Mouse (Mus musculus): ENCODE measurements around the gene Etv6.

- no peak for TF ChIP-seq CTCF (IDR thresholded peaks at IDR 0.05 in 2 of 3, conservative IDR thresholded peaks at IDR 0.05 in 1 of 3; ENCODE audit: control insufficient read depth in 1 of 3, insufficient read depth in 1 of 3, low read depth in 2 of 3, low read length in 3 of 3, poor library complexity in 1 of 3, severe bottlenecking in 1 of 3)
- no peak for TF ChIP-seq ELF1 (IDR thresholded peaks at IDR 0.05; ENCODE audit: low read depth, low read length)
Observed at GRCm38 (mm10) chr6:134262911-134263607, 227.6 kb downstream of the Etv6 start.
